Mouse (Mus musculus) skeletal muscle tissue, adult 2 months (tissue): ENCODE results near the gene Ikzf4.
"Not testable (repeated sequence)": the region's sequence is repeated elsewhere in the genome, so short reads cannot be mapped to it uniquely, and the experiment has no call there.

ENCODE experiments used
- DNase-seq: peaks from one replicate; pipeline ENCODE4 v3.0.0-alpha.2; 2012; ENCODE audit warnings: low read depth, low spot score

Ikzf4 gene

GRCm38 (mm10) chr10:128640891-128641290, 4.9 kb downstream of the Ikzf4 start:
- no peak for DNase-seq

- no peak for DNase-seq
These were observed 5.8 kb downstream of the Ikzf4 start for GRCm38 (mm10) chr10:128639999-128640398.

- no peak for DNase-seq
These were observed 8.8 kb downstream of the Ikzf4 start for GRCm38 (mm10) chr10:128637011-128637410.

GRCm38 (mm10) chr10:128636561-128636960, 9.2 kb downstream of the Ikzf4 start:
- no peak for DNase-seq

GRCm38 (mm10) chr10:128635697-128636096, 10.1 kb downstream of the Ikzf4 start:
- no peak for DNase-seq

GRCm38 (mm10) chr10:128631571-128631970, 14.2 kb downstream of the Ikzf4 start:
- DNase-seq = no peak

- not testable (repeated sequence) for DNase-seq
These were observed 15.5 kb downstream of the Ikzf4 start for GRCm38 (mm10) chr10:128630306-128630705.

- no peak for DNase-seq
These were observed 16.0 kb downstream of the Ikzf4 start for GRCm38 (mm10) chr10:128629746-128630145.

- DNase-seq = no peak
These were observed 18.1 kb downstream of the Ikzf4 start for GRCm38 (mm10) chr10:128627398-128628317.

GRCm38 (mm10) chr10:128626311-128627310, 19.2 kb downstream of the Ikzf4 start, which contains the start of gene Rps26:
Rps26 (minus strand) TSS chr10:128626747.
- DNase-seq = peak; percentile 98

- no peak for DNase-seq
These were observed 20.4 kb downstream of the Ikzf4 start for GRCm38 (mm10) chr10:128625287-128625894.

- not testable (repeated sequence) for DNase-seq
These were observed 22.6 kb downstream of the Ikzf4 start for GRCm38 (mm10) chr10:128623106-128623613.

GRCm38 (mm10) chr10:128622702-128623101, 23.1 kb downstream of the Ikzf4 start:
- DNase-seq = no peak

GRCm38 (mm10) chr10:128621986-128622520, 23.7 kb downstream of the Ikzf4 start:
- DNase-seq = no peak

- DNase-seq = no peak
These were observed 25.6 kb downstream of the Ikzf4 start for GRCm38 (mm10) chr10:128620241-128620640.

GRCm38 (mm10) chr10:128619148-128619547, 26.6 kb downstream of the Ikzf4 start:
- DNase-seq = not testable (repeated sequence)

GRCm38 (mm10) chr10:128618570-128618969, 27.2 kb downstream of the Ikzf4 start:
- DNase-seq = no peak

- DNase-seq = not testable (repeated sequence)
These were observed 29.9 kb downstream of the Ikzf4 start for GRCm38 (mm10) chr10:128615798-128616448.

- no peak for DNase-seq
These were observed 30.9 kb downstream of the Ikzf4 start for GRCm38 (mm10) chr10:128614934-128615333.

- DNase-seq = not testable (repeated sequence)
These were observed 32.0 kb downstream of the Ikzf4 start for GRCm38 (mm10) chr10:128613820-128614219.

GRCm38 (mm10) chr10:128613154-128613440, 32.7 kb downstream of the Ikzf4 start:
- no peak for DNase-seq
